13 mouse cellular contexts compared by ENCODE assay signal in genomic region chr19:52079020-52079419, GRCm38 (mm10).
DNase-seq lines count a peak whose midpoint lies in the region; ATAC-seq and TF ChIP-seq lines count a peak whose summit lies in the region.
"Had no signal": no experiment of that assay in that cellular context is flagged by ENCODE, and none has a peak within 500 bp of the region (broad histone marks: within the 10 kb centered on the region; RNA-seq: fewer than 3 reads in every experiment).

No protein-coding gene starts in this region.

- H3K9ac ChIP-seq in forebrain, embryonic 14.5 days (ENCODE audit: low read length): no peak overlapping the region
- H3K9ac ChIP-seq in forebrain, embryonic 15.5 days (replicated peaks): no peak overlapping the region
- H3K9ac ChIP-seq: kidney, embryonic 15.5 days; limb, embryonic 12.5 days had no signal

- intact Hi-C loops in left cerebral cortex, adult 2 months (cut with DNase I): no loop called here

- no peak overlapping the region for H3K27ac ChIP-seq in forebrain, embryonic 14.5 days (ENCODE audit: low read depth, low read length)
- no peak overlapping the region for H3K27ac ChIP-seq in forebrain, embryonic 15.5 days (replicated peaks)
- H3K27ac ChIP-seq in left cerebral cortex, adult 2 months: no peak overlapping the region
- H3K27ac ChIP-seq: kidney, embryonic 15.5 days; limb, embryonic 12.5 days had no signal

- H3K4me1 ChIP-seq in forebrain, embryonic 14.5 days (ENCODE audit: control insufficient read depth, insufficient read depth, low read length): no peaks in the 10 kb centered on the region
- H3K4me1 ChIP-seq in forebrain, embryonic 15.5 days: no peaks in the 10 kb centered on the region
- H3K4me1 ChIP-seq: kidney, embryonic 15.5 days; limb, embryonic 12.5 days; megakaryocyte, embryonic 14.5 days had no signal

- H3K9me3 ChIP-seq in forebrain, embryonic 14.5 days (replicated peaks; ENCODE audit: control insufficient read depth, low read length): no peaks in the 10 kb centered on the region
- H3K9me3 ChIP-seq in forebrain, embryonic 15.5 days: no peaks in the 10 kb centered on the region
- H3K9me3 ChIP-seq: kidney, embryonic 15.5 days; limb, embryonic 12.5 days had no signal

- H3K36me3 ChIP-seq in forebrain, embryonic 14.5 days (ENCODE audit: control insufficient read depth, insufficient read depth, low read length): no peaks in the 10 kb centered on the region
- H3K36me3 ChIP-seq in forebrain, embryonic 15.5 days: no peaks in the 10 kb centered on the region
- H3K36me3 ChIP-seq: kidney, embryonic 15.5 days; limb, embryonic 12.5 days had no signal

- WGBS in forebrain, embryonic 14.5 days: 24% methylated on average over 3 of the region's 3 CpGs
- 30% methylated on average over 3 of the region's 3 CpGs for WGBS in forebrain, embryonic 15.5 days

- TF ChIP-seq CTCF in left cerebral cortex, adult 2 months (IDR thresholded peaks at IDR 0.05): peak; percentile 32

- DNase-seq in forebrain, embryonic 14.5 days (ENCODE audit: low spot score): peak; percentile 23
- DNase-seq in left cerebral cortex, adult 2 months (ENCODE audit: extremely low spot score in 1 of 2, low spot score in 2 of 2): no peak
- no peak for DNase-seq in left cerebral cortex, adult 11 months (ENCODE audit: low spot score)
- DNase-seq in ES-CJ7 (ENCODE audit: low read depth, low spot score): peak; percentile 63
- DNase-seq in embryo, embryonic 10.5 days (ENCODE audit: low spot score): peak; percentile 33
- DNase-seq in cerebellum, postnatal 4 days (ENCODE audit: low spot score in 2 of 2): no peak
- DNase-seq in layer of hippocampus, postnatal 10 days (ENCODE audit: low spot score in 2 of 2): no peak
- DNase-seq: heart, adult 11 months had no signal

- H3K4me2 ChIP-seq in forebrain, embryonic 14.5 days (ENCODE audit: low read length): no peak overlapping the region
- H3K4me2 ChIP-seq in forebrain, embryonic 15.5 days (replicated peaks): no peak overlapping the region
- H3K4me2 ChIP-seq: kidney, embryonic 15.5 days; limb, embryonic 12.5 days had no signal

- H3K4me3 ChIP-seq in forebrain, embryonic 14.5 days (ENCODE audit: low read depth, low read length): no peak overlapping the region
- H3K4me3 ChIP-seq in forebrain, embryonic 15.5 days: no peak overlapping the region
- no peak overlapping the region for H3K4me3 ChIP-seq in left cerebral cortex, adult 2 months
- H3K4me3 ChIP-seq: kidney, embryonic 15.5 days; limb, embryonic 12.5 days; megakaryocyte, embryonic 14.5 days had no signal

- no peaks in the 10 kb centered on the region for H3K27me3 ChIP-seq in forebrain, embryonic 14.5 days (replicated peaks; ENCODE audit: control insufficient read depth, insufficient read depth, low read length)
- no peaks in the 10 kb centered on the region for H3K27me3 ChIP-seq in forebrain, embryonic 15.5 days
- H3K27me3 ChIP-seq: CH12.LX; kidney, embryonic 15.5 days; limb, embryonic 12.5 days; megakaryocyte, embryonic 14.5 days had no signal

- ATAC-seq in forebrain, embryonic 14.5 days: no peak
- ATAC-seq in forebrain, embryonic 15.5 days (replicated peaks): no peak

Comparison
In these comparisons a context has a peak if more than half of its experiments do, and no peak if none do; other contexts are left out.
1. DNase-seq: peak in forebrain, embryonic 14.5 days (single experiment), ES-CJ7 (single experiment) and embryo, embryonic 10.5 days (single experiment); none in left cerebral cortex, adult 2 months (0 of 2), left cerebral cortex, adult 11 months (single experiment), cerebellum, postnatal 4 days (0 of 2) and layer of hippocampus, postnatal 10 days (0 of 2).